Mouse (Mus musculus) heart, embryonic 12.5 days (tissue): ENCODE results near the gene Iqca. TPM values are rescaled to one million over a fixed set of nuclear protein-coding genes. Genes with fewer than 3 reads are reported as not detected.

ENCODE experiments used
- ATAC-seq: fragments of 200-750 bp; cut with Nextera tagmentation; 2 replicates; pipeline ENCODE4 v1.8.0; 2017; ENCODE audit warnings: moderate TSS enrichment, moderate library complexity; ENCODE audit not compliant: insufficient number of reproducible peaks, low FRiP score
- H3K27ac ChIP-seq: fragments of 300-500 bp; sonication (generic); 2 replicates; pipeline ENCODE4 v1.5.1; 2016; ENCODE audit warnings: mild to moderate bottlenecking, moderate library complexity; ENCODE audit not compliant: poor library complexity, severe bottlenecking
- H3K27me3 ChIP-seq: fragments of 300-500 bp; sonication (generic); replicated peaks from 2 replicates; pipeline ENCODE4 v1.6.1; 2016; ENCODE audit warnings: mild to moderate bottlenecking, moderate library complexity
- H3K36me3 ChIP-seq: fragments of 300-500 bp; sonication (generic); 2 replicates; pipeline ENCODE4 v1.6.1; 2016; ENCODE audit warnings: mild to moderate bottlenecking, moderate library complexity
- H3K4me1 ChIP-seq: fragments of 300-500 bp; sonication (generic); replicated peaks from 2 replicates; pipeline ENCODE4 v1.6.1; 2016; ENCODE audit warnings: mild to moderate bottlenecking
- H3K4me2 ChIP-seq: fragments of 300-500 bp; sonication (generic); 2 replicates; pipeline ENCODE4 v1.6.1; 2016; ENCODE audit warnings: mild to moderate bottlenecking, moderate library complexity
- H3K4me3 ChIP-seq: fragments of 300-500 bp; sonication (generic); 2 replicates; pipeline ENCODE4 v1.5.1; 2016; ENCODE audit warnings: mild to moderate bottlenecking
- H3K9ac ChIP-seq: fragments of 300-500 bp; sonication (generic); 2 replicates; pipeline ENCODE4 v1.6.1; 2016; ENCODE audit warnings: mild to moderate bottlenecking, moderate library complexity
- H3K9me3 ChIP-seq: fragments of 300-500 bp; sonication (generic); replicated peaks from 2 replicates; pipeline ENCODE4 v1.6.1; 2016; ENCODE audit warnings: mild to moderate bottlenecking, moderate library complexity
- WGBS: fragments of 180-500 bp; shearing (Covaris S2); methylation state at CpG from one replicate; pipeline ENCODE4 v1.1.7; 2016; 5-methylcytosine and 5-hydroxymethylcytosine counted together
- polyA plus RNA-seq: library from polyadenylated mRNA; unstranded; fragments of >200 nt; fragmentation: Nextera tagmentation; extraction: Ambion mirVana; gene quantifications from 2 replicates; pipeline ENCODE4 v1.2.1, GENCODE M21; 2016

Iqca gene
- polyA plus RNA-seq, 1 experiment from 2014 or later = not detected

DNA sequence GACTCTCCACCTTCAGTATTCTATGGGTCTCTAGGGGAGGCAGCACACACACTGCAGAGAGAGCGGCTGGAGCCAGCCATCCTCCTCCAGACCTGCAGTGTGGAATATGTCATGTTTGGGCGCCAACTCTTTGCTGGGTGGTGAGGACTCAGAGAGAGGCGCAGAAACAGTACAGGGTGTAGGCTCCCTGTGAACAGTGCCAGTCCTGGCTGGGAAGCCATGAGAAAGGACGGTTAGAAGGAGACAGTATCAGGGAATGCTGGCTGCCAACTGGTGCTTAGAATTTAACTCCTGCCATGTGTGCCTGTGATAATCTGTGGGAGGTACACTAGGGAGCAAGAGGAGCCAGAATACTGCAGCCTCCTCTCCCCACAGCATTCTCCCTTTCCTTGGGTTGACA, 98.2 kb downstream of the Iqca start:
- Histone ChIP-seq H3K4me2 (no peak overlapping the region), H3K27me3 (peaks cover 13% of the 10 kb centered on the region; the same call in 1 of the 2 replicates), H3K4me1 (0 out of 2 replicates have a peak, but pooled peaks cover 6% of the 10 kb centered on the region), H3K36me3 (no peaks in the 10 kb centered on the region), H3K9me3 (no peaks in the 10 kb centered on the region), H3K27ac (no peak overlapping the region), H3K9ac (no peak overlapping the region), H3K4me3 (no peak overlapping the region)
- no peak for ATAC-seq
- WGBS = 71% methylated on average over 4 of the region's 4 CpGs

- WGBS = 24% methylated on average over 5 of the region's 5 CpGs
- peaks cover 7% of the 10 kb centered on the region; the same call in 1 of the 2 replicates for H3K27me3 ChIP-seq
- 0 out of 2 replicates have a peak, but pooled peaks cover 7% of the 10 kb centered on the region for H3K4me1 ChIP-seq
- no peak for ATAC-seq
- no peaks in the 10 kb centered on the region for H3K9me3 ChIP-seq
- H3K4me2 ChIP-seq = no peak overlapping the region
- no peak overlapping the region for H3K9ac ChIP-seq
- no peaks in the 10 kb centered on the region for H3K36me3 ChIP-seq
- H3K27ac ChIP-seq = no peak overlapping the region
- H3K4me3 ChIP-seq = no peak overlapping the region
These were observed 101.9 kb downstream of the Iqca start for GRCm38 (mm10) chr1:90051347-90051746.

- no peak for ATAC-seq
- Histone ChIP-seq H3K36me3 (no peaks in the 10 kb centered on the region), H3K27me3 (peaks cover 7% of the 10 kb centered on the region; the same call in 1 of the 2 replicates), H3K9ac (no peak overlapping the region), H3K4me1 (0 out of 2 replicates have a peak, but pooled peaks cover 7% of the 10 kb centered on the region), H3K27ac (no peak overlapping the region), H3K4me3 (no peak overlapping the region), H3K9me3 (no peaks in the 10 kb centered on the region), H3K4me2 (peak overlapping the region; percentile 19; the same call in 1 of the 2 replicates)
- WGBS = 49% methylated on average over 20 of the region's 20 CpGs
These were observed 103.0 kb downstream of the Iqca start for GRCm38 (mm10) chr1:90050046-90050739.

- 54% methylated on average over 2 of the region's 2 CpGs for WGBS
- no peaks in the 10 kb centered on the region for H3K9me3 ChIP-seq
- H3K36me3 ChIP-seq = no peaks in the 10 kb centered on the region
- H3K9ac ChIP-seq = no peak overlapping the region
- no peaks in the 10 kb centered on the region for H3K4me1 ChIP-seq
- no peak for ATAC-seq
- no peak overlapping the region for H3K4me2 ChIP-seq
- no peak overlapping the region for H3K4me3 ChIP-seq
- peaks cover 2% of the 10 kb centered on the region; the same call in 1 of the 2 replicates for H3K27me3 ChIP-seq
- no peak overlapping the region for H3K27ac ChIP-seq
These were observed 124.9 kb downstream of the Iqca start for GRCm38 (mm10) chr1:90028305-90028704.

GRCm38 (mm10) chr1:90026945-90027344, 126.3 kb downstream of the Iqca start:
- 12% methylated on average over 3 of the region's 3 CpGs for WGBS
- no peak overlapping the region for H3K4me3 ChIP-seq

DNA sequence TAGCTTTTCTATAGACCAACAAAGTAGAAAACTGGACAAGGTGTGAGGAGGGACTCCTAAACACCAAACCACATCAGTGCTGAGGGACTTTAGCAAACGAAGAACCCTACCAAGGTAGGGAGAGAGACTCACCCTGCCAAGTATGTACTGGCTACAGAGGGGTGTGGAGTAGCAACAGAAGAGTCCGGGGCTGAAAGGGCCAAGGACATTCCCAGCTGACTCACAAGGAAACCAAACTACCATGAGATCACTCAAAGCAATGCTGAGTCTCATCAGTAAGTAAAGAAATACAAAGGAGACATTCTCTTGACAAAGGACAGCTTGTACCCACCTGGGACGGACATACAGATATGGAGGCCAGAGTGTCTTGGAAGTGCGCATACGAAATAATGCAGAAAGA, 132.9 kb downstream of the Iqca start:
- no peaks in the 10 kb centered on the region for H3K9me3 ChIP-seq
- H3K4me1 ChIP-seq = peaks cover 3% of the 10 kb centered on the region; the same call in 1 of the 2 replicates
- H3K27ac ChIP-seq = no peak overlapping the region
- ATAC-seq = no peak
- H3K4me2 ChIP-seq = no peak overlapping the region
- no peaks in the 10 kb centered on the region for H3K36me3 ChIP-seq
- WGBS = 81% methylated on average over 5 of the region's 5 CpGs
- H3K27me3 ChIP-seq = no peaks in the 10 kb centered on the region
- no peak overlapping the region for H3K9ac ChIP-seq
- H3K4me3 ChIP-seq = no peak overlapping the region

More at GRCm38 (mm10) chr1:90026945-90027344, 126.3 kb downstream of the Iqca start:
- no peak for ATAC-seq
- H3K27me3 ChIP-seq = peaks cover 2% of the 10 kb centered on the region; the same call in 1 of the 2 replicates
- H3K36me3 ChIP-seq = no peaks in the 10 kb centered on the region
- no peak overlapping the region for H3K9ac ChIP-seq
- H3K4me2 ChIP-seq = no peak overlapping the region
- no peak overlapping the region for H3K27ac ChIP-seq
- H3K9me3 ChIP-seq = no peaks in the 10 kb centered on the region
- H3K4me1 ChIP-seq = no peaks in the 10 kb centered on the region

GRCm38 (mm10) chr1:90018071-90018470, 135.1 kb downstream of the Iqca start:
- 61% methylated on average over 6 of the region's 6 CpGs for WGBS
- ATAC-seq = no peak
- Histone ChIP-seq H3K36me3 (no peaks in the 10 kb centered on the region), H3K4me2 (no peak overlapping the region), H3K4me3 (no peak overlapping the region), H3K4me1 (peaks cover 6% of the 10 kb centered on the region; the same call in 1 of the 2 replicates), H3K9ac (no peak overlapping the region), H3K27ac (no peak overlapping the region), H3K9me3 (peaks cover 9% of the 10 kb centered on the region; the same call in 1 of the 2 replicates), H3K27me3 (no peaks in the 10 kb centered on the region)

- H3K36me3 ChIP-seq = no peaks in the 10 kb centered on the region
- peak; percentile 36; the same call in 1 of the 2 replicates for ATAC-seq
- peaks cover 6% of the 10 kb centered on the region; the same call in 1 of the 2 replicates for H3K4me1 ChIP-seq
- H3K27ac ChIP-seq = peak within 1 kb of the TSS; percentile 25
- no peak within 1 kb of the TSS for H3K4me2 ChIP-seq
- WGBS = 41% methylated on average over 5 of the region's 5 CpGs
- no peak within 1 kb of the TSS for H3K9ac ChIP-seq
- H3K4me3 ChIP-seq = no peak within 1 kb of the TSS
- no peaks in the 10 kb centered on the region for H3K27me3 ChIP-seq
- H3K9me3 ChIP-seq = peaks cover 9% of the 10 kb centered on the region; the same call in 1 of the 2 replicates
These were observed 138.8 kb downstream of the Iqca start, which contains the start of gene Asb18 for GRCm38 (mm10) chr1:90014446-90014845. Gene Asb18 (minus strand): TSS chr1:90014666.

DNA sequence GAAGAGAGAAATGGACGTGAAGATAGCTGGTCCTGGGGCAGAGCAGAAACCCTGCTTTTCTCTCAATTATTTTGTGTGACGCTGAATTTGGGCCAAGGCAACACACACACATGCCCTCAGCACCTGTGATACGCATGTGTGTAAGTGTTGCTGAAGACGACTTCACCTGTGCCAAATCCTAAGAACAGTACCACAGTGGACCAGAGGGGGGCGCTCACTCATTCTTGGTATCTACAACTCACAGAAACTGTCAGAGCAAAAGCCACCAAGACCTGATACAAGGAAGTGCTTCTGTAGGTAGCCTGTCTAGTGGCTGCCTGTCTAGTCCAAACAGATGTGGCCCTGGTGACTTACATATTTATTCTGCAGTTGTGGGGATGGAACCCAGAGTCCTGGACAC, 139.9 kb downstream of the Iqca start:
- no peaks in the 10 kb centered on the region for H3K27me3 ChIP-seq
- H3K27ac ChIP-seq = no peak overlapping the region
- 77% methylated on average over 5 of the region's 5 CpGs for WGBS
- H3K36me3 ChIP-seq = no peaks in the 10 kb centered on the region
- H3K4me3 ChIP-seq = no peak overlapping the region
- H3K9me3 ChIP-seq = peaks cover 9% of the 10 kb centered on the region; the same call in 1 of the 2 replicates
- H3K9ac ChIP-seq = no peak overlapping the region
- H3K4me1 ChIP-seq = peaks cover 6% of the 10 kb centered on the region; the same call in 1 of the 2 replicates
- no peak for ATAC-seq
- H3K4me2 ChIP-seq = no peak overlapping the region

DNA sequence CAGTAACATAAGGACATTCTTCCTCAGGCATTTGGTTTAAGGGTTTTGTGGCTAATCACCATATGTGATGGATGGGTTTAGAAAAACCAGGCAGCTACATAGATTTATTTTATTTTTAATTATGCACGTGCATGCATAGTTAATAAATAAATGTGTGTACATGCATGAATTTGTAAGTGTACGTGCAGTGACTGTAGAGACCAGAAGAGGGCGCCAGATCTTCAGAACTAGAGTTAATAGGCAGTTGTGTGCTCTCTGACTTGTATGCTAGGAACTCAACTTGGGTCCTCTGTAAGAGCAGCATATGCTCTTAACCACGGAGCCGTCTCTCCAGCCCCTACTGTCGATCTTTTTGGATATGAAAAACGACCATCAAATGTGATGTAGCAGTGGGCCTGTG, 140.4 kb downstream of the Iqca start:
- no peak for ATAC-seq
- H3K4me2 ChIP-seq = no peak overlapping the region
- H3K4me3 ChIP-seq = no peak overlapping the region
- no peaks in the 10 kb centered on the region for H3K36me3 ChIP-seq
- 64% methylated on average over 7 of the region's 7 CpGs for WGBS
- H3K9ac ChIP-seq = no peak overlapping the region
- no peak overlapping the region for H3K27ac ChIP-seq
- peaks cover 9% of the 10 kb centered on the region; the same call in 1 of the 2 replicates for H3K9me3 ChIP-seq
- no peaks in the 10 kb centered on the region for H3K27me3 ChIP-seq
- peaks cover 5% of the 10 kb centered on the region; the same call in 1 of the 2 replicates for H3K4me1 ChIP-seq

GRCm38 (mm10) chr1:90012168-90012567, 141.0 kb downstream of the Iqca start:
- 75% methylated on average over 3 of the region's 3 CpGs for WGBS
- Histone ChIP-seq H3K36me3 (no peaks in the 10 kb centered on the region), H3K4me3 (no peak overlapping the region)

More at GRCm38 (mm10) chr1:90012168-90012567, 141.0 kb downstream of the Iqca start:
- Histone ChIP-seq H3K4me2 (no peak overlapping the region), H3K9ac (no peak overlapping the region), H3K27ac (no peak overlapping the region), H3K27me3 (no peaks in the 10 kb centered on the region), H3K4me1 (0 out of 2 replicates have a peak, but pooled peaks cover 2% of the 10 kb centered on the region), H3K9me3 (peaks cover 9% of the 10 kb centered on the region; the same call in 1 of the 2 replicates)
- ATAC-seq = no peak
